Mouse (Mus musculus): ENCODE measurements at regions not wholly inside any gene's neighbourhood (a gene's known extent, or its start where the extent isn't known, plus 50 kb on each side); places are given as distances from the start of the nearest gene placed in this dataset.

- no peak for DNase-seq
These were observed 194.7 kb upstream of the Map3k1 start for GRCm38 (mm10) chr13:112003445-112003844.

- no peak for DNase-seq
These were observed 195.3 kb upstream of the Map3k1 start for GRCm38 (mm10) chr13:112004126-112004525.

DNA sequence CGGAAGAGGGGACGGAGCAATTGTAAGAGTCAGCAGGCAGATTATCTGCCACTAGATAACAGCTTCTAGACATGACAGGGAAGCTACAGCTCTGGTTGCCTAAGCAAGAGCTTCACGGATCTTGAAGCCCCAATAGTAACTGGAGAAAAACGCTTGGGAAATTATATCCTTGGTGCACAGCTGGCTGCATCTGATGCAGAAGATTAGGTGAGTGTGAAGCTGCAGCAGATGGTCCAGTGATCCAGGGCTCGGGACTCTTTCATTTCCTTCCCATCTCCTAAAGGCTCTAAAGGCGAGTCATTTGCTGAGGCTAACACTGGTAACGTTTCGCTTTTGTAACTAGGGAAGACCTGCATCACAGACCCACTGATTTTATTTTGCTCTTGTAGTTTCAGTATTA is 196.6 kb upstream of the Map3k1 start:
- no peak for DNase-seq

DNA sequence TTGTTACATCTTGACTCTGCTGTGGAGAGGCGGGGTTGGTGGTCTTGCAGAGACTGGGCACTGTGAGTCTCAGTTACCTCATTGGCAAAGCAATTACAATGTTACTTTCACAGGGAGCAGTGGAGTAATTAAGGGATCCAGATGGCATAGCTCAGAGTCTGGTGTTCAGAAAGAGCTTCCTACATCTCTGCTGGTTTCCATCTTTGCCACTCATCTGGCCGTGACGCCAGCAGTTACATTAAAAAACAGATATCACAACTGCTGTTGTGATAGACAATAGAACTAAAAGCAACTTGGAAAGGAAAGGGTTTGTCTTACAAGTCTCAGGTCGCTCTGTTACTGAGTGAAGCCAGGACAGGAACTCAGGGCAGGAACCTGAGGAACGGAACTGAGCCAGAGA is 200.0 kb upstream of the Map3k1 start:
- DNase-seq = no peak

DNA sequence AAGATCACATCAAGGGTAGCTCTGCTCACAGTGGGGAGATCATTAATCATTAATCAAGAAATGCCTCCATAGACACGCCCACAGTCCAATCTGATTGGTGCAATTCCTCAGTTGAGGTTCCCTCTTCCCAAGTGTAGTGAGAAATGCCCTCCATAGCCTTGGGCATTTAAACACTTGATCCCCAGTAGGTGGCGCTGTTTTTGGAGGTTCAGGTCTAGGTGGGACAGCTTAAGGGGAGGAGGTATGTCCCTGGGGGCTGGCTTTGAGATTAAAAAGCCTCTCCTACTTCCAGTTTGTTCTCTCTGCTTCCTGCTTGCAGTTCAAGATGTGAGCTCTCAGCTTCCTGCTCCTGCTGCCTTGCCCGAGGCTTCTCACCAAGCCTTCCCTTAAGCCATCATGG is 200.5 kb upstream of the Map3k1 start:
- DNase-seq = no peak

GRCm38 (mm10) chr13:112010464-112010863 is 201.7 kb upstream of the Map3k1 start:
- no peak for DNase-seq

DNA sequence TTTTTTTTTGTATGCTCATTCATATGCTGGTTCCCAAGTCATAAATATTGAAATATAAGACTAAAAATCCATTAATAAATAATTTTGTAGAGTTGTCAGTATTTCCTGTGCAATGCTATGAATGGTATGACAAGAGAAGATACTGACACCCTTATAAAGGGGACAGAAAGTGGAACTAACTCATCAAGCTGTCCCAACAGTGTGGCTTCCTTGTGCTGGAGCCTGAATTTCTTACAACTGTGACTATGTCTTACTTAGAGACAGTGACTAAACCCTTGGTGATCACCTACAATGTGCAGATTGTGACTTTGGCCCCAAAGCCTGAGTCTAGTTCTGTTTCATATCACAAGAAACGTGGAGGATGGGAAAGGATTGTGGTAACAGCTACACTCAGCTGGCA is 203.8 kb upstream of the Map3k1 start:
- no peak for DNase-seq

DNA sequence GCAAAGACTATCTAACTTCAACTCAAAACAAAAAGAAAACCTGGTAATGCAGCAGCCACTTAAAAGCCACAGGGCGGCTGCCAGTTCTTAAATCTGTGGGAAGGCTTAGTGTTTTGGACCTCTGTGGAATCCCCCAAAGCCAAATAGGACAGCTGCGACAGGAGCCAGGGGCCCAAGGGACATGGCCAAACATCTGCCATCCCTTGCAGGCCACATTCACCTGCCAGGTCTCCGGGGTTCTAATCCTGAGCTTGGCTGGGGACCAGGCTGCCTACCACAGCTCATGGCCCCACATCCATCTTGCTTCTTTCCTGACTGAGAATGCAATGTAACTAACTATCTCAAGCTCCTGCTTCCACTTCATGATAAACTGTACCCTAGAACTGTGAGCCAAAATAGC is 206.3 kb upstream of the Map3k1 start:
- no peak for DNase-seq

DNA sequence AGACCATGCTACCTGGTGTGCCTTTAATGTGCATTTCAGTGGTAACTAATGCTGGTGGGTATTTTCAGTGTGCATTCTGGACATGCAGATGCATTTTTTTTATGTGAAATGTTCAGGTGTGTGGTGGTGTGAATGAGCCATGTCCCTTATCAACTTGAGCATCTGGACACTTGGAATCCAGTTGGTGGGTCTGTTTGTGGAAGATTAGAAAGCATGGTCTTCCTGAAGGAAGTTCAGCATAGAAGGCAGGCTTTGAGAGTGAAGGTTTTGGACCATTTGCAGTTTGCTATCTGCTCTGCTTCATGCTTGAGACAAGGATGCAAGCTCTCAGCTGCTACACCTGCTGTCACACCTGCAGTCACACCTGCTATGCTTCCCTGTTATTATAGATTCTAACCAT is 207.5 kb upstream of the Map3k1 start:
- no peak for DNase-seq

- DNase-seq = peak; percentile 27
These were observed 209.9 kb upstream of the Map3k1 start for GRCm38 (mm10) chr13:112018497-112019281.

DNA sequence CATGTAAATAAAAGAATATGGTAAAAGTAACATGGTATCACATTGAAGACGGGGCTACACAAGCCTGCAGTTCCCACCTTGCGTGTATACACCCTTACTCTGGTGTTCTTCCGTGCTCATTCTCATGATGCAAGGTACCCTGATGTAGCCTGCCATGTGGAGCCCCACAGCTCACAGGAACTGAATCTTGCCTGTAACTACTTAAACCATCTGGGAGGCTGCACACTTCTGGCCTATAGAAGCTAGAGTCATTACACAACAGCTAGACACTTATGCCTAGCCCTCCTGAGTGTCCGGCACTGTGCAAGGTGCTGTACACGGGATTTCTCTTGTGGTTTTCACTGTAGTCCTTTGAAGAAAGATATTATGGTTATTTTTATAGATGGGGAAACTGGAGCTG is 210.8 kb upstream of the Map3k1 start:
- no peak for DNase-seq

GRCm38 (mm10) chr13:112023171-112023570 is 214.4 kb upstream of the Map3k1 start:
- DNase-seq = peak; percentile 40

- no peak for DNase-seq
These were observed 216.1 kb upstream of the Map3k1 start for GRCm38 (mm10) chr13:112024667-112025585.

- DNase-seq = no peak
These were observed 216.8 kb upstream of the Map3k1 start for GRCm38 (mm10) chr13:112025586-112025950.

DNA sequence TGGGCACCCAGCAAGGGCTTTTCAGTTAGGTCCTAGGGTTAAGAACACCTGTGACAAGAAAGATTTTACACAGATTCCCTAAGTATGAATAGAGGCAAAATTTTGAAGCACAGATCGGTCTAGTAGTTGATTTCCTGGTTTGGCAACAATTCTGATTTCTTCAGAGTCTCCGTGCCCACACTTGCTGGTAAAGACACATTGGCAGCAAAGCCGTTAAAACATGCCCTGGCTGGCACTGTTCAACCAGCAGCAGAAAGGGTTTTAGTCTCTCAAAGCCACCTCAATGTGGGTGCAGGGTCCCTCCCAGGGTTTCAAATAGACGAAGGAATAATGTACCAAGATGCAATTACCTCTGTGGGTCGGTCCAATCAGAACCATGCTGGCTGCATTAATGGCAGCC is 218.9 kb upstream of the Map3k1 start:
- no peak for DNase-seq

DNA sequence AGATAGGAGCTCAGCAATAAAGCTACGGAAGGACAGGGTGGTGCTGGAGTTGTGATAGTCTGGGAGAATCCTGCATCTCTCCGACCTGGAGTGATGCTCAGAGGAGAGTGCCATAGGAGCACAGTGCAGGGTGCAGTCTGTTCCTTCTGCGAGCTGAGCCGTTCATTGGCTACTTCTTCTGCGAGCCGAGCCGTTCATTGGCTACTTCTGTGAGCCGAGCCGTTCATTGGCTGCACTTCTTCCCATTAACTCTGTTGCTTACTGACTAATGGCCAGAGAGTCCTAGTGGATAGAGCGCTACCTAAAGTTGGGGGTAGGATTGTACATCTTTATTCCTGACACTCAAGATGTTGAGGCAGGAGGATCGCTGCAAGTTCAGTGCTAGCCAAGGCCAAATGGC is 222.3 kb upstream of the Map3k1 start:
- DNase-seq = no peak

DNA sequence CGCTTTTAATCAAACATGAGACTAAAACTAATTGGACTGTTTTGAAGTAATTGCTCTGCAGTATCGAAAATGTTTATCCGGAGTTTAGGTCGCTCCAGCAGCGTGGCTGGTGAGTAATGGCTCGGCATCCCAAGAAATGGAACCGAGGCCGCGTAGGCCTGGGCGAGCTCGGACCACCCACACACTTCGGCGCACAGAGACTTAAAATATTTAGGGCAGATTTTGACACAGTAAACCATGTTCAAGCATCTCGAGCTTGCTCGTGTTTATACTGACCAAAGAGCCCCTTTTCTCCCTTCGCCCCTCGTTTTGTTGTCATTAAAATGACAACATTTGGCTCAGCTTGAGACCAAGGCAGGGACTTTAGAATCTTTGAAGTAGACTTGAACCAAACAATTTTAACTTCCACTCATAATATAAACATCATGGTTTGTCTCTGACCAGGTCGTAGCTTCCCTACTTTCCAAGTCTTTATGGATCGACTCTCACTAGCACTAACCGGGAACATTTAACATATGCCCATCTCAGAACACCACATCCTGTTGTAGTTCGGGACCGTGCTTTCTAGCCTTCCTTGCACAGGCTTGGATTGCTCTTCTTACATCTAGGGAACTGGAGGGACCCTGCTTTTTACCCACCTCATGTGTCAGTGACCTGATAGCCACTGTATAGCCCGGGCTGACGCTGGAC is 223.0 kb upstream of the Map3k1 start:
- no peak for DNase-seq

GRCm38 (mm10) chr13:112037731-112038380 is 229.1 kb upstream of the Map3k1 start:
- DNase-seq = no peak

DNA sequence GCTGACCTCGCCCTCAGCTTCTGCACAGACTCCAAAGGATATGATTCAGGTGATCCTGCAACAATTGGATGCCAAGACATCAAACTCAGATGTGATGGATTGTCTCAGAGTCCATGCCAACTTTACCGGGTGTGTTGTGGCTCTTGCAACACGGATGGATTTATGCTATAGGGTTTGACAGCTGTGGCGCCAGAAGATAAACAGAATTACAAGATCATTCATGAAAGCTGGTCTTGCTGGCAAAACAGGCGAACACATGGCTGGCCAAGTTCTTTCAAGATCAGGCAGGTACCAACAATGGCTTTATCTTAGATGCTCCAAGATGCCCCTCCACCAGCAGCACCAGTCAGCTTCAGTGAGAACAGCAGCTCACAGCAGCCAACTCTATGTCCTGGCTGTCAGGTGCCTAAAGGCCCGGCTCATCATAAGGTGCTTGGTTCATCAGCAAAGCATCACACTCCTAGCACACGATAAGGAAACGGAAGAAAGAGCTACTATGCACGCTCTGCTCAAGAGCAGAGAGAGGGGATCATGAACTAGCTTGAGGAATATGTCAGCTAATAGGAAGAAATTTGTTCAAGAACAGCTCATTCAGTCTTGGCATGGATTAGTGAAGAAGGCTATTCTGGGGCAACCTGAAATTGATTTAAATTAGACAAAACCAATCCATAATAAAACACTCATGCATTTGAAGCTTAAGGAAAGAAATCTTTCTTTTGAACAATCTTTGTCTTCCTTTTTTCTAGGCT is 229.9 kb upstream of the Map3k1 start:
- no peak for DNase-seq

GRCm38 (mm10) chr13:112039422-112040145 is 230.8 kb upstream of the Map3k1 start:
- DNase-seq = no peak
